Mouse (Mus musculus) heart, adult 2 months (tissue): ENCODE data around the gene Hist2h3b. TPM values are rescaled to one million over a fixed set of nuclear protein-coding genes. Genes with fewer than 3 reads are reported as not detected.
A peak's percentile ranks its signal among the peaks of the same experiment; 100 is the strongest.
"Not testable (repeated sequence)": the region's sequence is repeated elsewhere in the genome, so short reads cannot be mapped to it uniquely, and the experiment has no call there.

ENCODE experiments used
- DNase-seq, 2 experiments: peaks; one replicate each; pipeline ENCODE4 v3.0.0; 2021
- H3K27ac ChIP-seq: fragments of 200-600 bp; 2 replicates; pipeline ENCODE4 v1.8.1; 2022
- H3K27me3 ChIP-seq: fragments of 200-500 bp; 2 replicates; pipeline ENCODE4 v1.6.1; 2012; ENCODE audit warnings: mild to moderate bottlenecking, low read length, inconsistent platforms, mixed read lengths; ENCODE audit not compliant: control insufficient read depth, insufficient read depth
- H3K36me3 ChIP-seq: fragments of 200-500 bp; 2 replicates; pipeline ENCODE4 v1.6.1; 2012; ENCODE audit warnings: low read length, inconsistent platforms; ENCODE audit not compliant: control insufficient read depth, insufficient read depth
- H3K4me1 ChIP-seq: fragments of 200-500 bp; 2 replicates; pipeline ENCODE4 v1.6.1; 2011; ENCODE audit warnings: low read length; ENCODE audit not compliant: control insufficient read depth, insufficient read depth
- H3K4me3 ChIP-seq: fragments of 200-600 bp; 2 replicates; pipeline ENCODE4 v1.8.1; 2022
- H3K79me2 ChIP-seq: fragments of 200-500 bp; replicated peaks from 2 replicates; pipeline ENCODE4 v1.6.1; 2012; ENCODE audit warnings: mild to moderate bottlenecking, inconsistent platforms, low read length, moderate library complexity, mixed read lengths; ENCODE audit not compliant: control insufficient read depth, insufficient read depth
- H3K9ac ChIP-seq: fragments of 200-500 bp; 2 replicates; pipeline ENCODE4 v1.6.1; 2012; ENCODE audit warnings: low read depth, mild to moderate bottlenecking, control low read depth, inconsistent platforms, low read length, mixed read lengths
- CTCF ChIP-seq: fragments of 200-600 bp; IDR thresholded peaks from 2 replicates; pipeline ENCODE4 v1.8.1; 2022; ENCODE audit warnings: antibody characterized with exemption, mild to moderate bottlenecking, moderate library complexity
- EP300 ChIP-seq: fragments of 200-500 bp; IDR thresholded peaks from 2 replicates; pipeline ENCODE4 v1.6.1; 2011; ENCODE audit warnings: low read depth, low read length, control low read depth; ENCODE audit not compliant: insufficient read depth
- POLR2A ChIP-seq: fragments of 200-500 bp; IDR thresholded peaks from 2 replicates; pipeline ENCODE4 v1.6.1; 2011; ENCODE audit warnings: mild to moderate bottlenecking, low read depth, low read length, control low read depth; ENCODE audit not compliant: insufficient read depth
- WGBS: fragments of 180-500 bp; shearing (Covaris S2); methylation state at CpG from one replicate; pipeline ENCODE4 v1.1.7; 2018; 5-methylcytosine and 5-hydroxymethylcytosine counted together
- intact Hi-C: fragments of 180-260 bp; cut with DNase I; formaldehyde crosslinking; loops from one replicate; pipeline ENCODE4 v1.15.1; 2025
- polyA plus RNA-seq: library from polyadenylated mRNA; depleted of rRNA; stranded (reverse); fragments of >200 nt; gene quantifications from 2 replicates; pipeline ENCODE4 v1.2.3, GENCODE M21; 2012
- total RNA-seq, 2 experiments: library from RNA; stranded (reverse); gene quantifications; 2 replicates each; pipeline ENCODE4 v1.2.3; 2021

Gene Hist2h3b
- total and polyA plus RNA-seq, 3 experiments, result 5.2 to 18.3 (median 11.5) TPM

GRCm38 (mm10) chr3:96264404-96264949, 4.0 kb upstream of the Hist2h3b start:
- Histone ChIP-seq H3K79me2 (no peaks in the 10 kb centered on the region), H3K27ac (peak overlapping the region; percentile 98), H3K36me3 (peaks cover 3% of the 10 kb centered on the region; the same call in 1 of the 2 replicates), H3K4me1 (peaks cover 11% of the 10 kb centered on the region), H3K27me3 (no peaks in the 10 kb centered on the region), H3K4me3 (no peak overlapping the region; the same call in 1 of the 2 replicates), H3K9ac (peak overlapping the region; percentile 71)
- intact Hi-C loops, result no loop called here
- DNase-seq, result no peak
- 65% methylated on average over 7 of the region's 7 CpGs for WGBS
- no peak for TF ChIP-seq EP300
- no peak for TF ChIP-seq CTCF
- TF ChIP-seq POLR2A, result no peak

- H3K36me3 ChIP-seq, result peaks cover 3% of the 10 kb centered on the region; the same call in 1 of the 2 replicates
- no peak for DNase-seq
- peaks cover 12% of the 10 kb centered on the region for H3K4me1 ChIP-seq
- H3K79me2 ChIP-seq, result no peaks in the 10 kb centered on the region
- TF ChIP-seq POLR2A (no peak), CTCF (no peak), EP300 (no peak)
- intact Hi-C loops, result no loop called here
- 73% methylated on average over 8 of the region's 8 CpGs for WGBS
- no peak overlapping the region for H3K4me3 ChIP-seq
- no peak overlapping the region for H3K9ac ChIP-seq
- no peak overlapping the region for H3K27ac ChIP-seq
- H3K27me3 ChIP-seq, result no peaks in the 10 kb centered on the region
These were observed 2.2 kb upstream of the Hist2h3b start for GRCm38 (mm10) chr3:96266132-96266710.

- peaks cover 8% of the 10 kb centered on the region for H3K4me1 ChIP-seq
- intact Hi-C loops, result no loop called here
- TF ChIP-seq EP300 (no peak), CTCF (no peak), POLR2A (no peak)
- DNase-seq, result no peak
- H3K36me3 ChIP-seq, result no peaks in the 10 kb centered on the region
- H3K9ac ChIP-seq, result no peak overlapping the region
- H3K79me2 ChIP-seq, result no peaks in the 10 kb centered on the region
- H3K4me3 ChIP-seq, result no peak overlapping the region
- peak overlapping the region; percentile 93 for H3K27ac ChIP-seq
- WGBS, result 85% methylated on average over 4 of the region's 4 CpGs
- no peaks in the 10 kb centered on the region for H3K27me3 ChIP-seq
These were observed 913 bp upstream of the Hist2h3b start for GRCm38 (mm10) chr3:96267541-96267940.

GRCm38 (mm10) chr3:96268776-96269378, 423 bp downstream of the Hist2h3b start:
- DNase-seq, result peak; percentile 29 to 56
- H3K4me3 ChIP-seq, result peak overlapping the region; percentile 48
- 0 out of 2 replicates have a peak, but pooled peaks have one; percentile 6 for TF ChIP-seq POLR2A
- H3K27me3 ChIP-seq, intact Hi-C loops, H3K4me1 ChIP-seq, H3K36me3 ChIP-seq, H3K79me2 ChIP-seq: not testable (repeated sequence)
- H3K9ac ChIP-seq, result peak overlapping the region; percentile 66
- peak overlapping the region; percentile 93 for H3K27ac ChIP-seq
- WGBS, result 2% methylated on average over 19 of the region's 44 CpGs

GRCm38 (mm10) chr3:96269511-96270474, 1.3 kb downstream of the Hist2h3b start, which contains the start of gene Hist2h2bb:
Gene Hist2h2bb (plus strand): TSS chr3:96269752.
- TF ChIP-seq CTCF (no peak), EP300 (peak; percentile 97), POLR2A (peak; percentile 100)
- peaks cover 4% of the 10 kb centered on the region for H3K4me1 ChIP-seq
- H3K27ac ChIP-seq, result peak within 1 kb of the TSS; percentile 93
- no peaks in the 10 kb centered on the region for H3K27me3 ChIP-seq
- peak within 1 kb of the TSS; percentile 72 for H3K9ac ChIP-seq
- no peaks in the 10 kb centered on the region for H3K79me2 ChIP-seq
- intact Hi-C loops, result no loop called here
- peak within 1 kb of the TSS; percentile 75 for H3K4me3 ChIP-seq
- DNase-seq, result peak; percentile 90 to 93
- 2% methylated on average over 45 of the region's 45 CpGs for WGBS
- no peaks in the 10 kb centered on the region for H3K36me3 ChIP-seq
